Mouse (Mus musculus) liver, adult 2 months (tissue): Measurements from ENCODE around the gene E130308A19Rik.

Source experiments
- CTCF ChIP-seq: fragments of 200-500 bp; IDR thresholded peaks from 2 replicates; pipeline ENCODE4 v1.5.1; 2011; ENCODE audit warnings: low read depth, low read length, control low read depth
- POLR2A ChIP-seq: fragments of 200-500 bp; IDR thresholded peaks from 2 replicates; pipeline ENCODE4 v1.6.1; 2011; ENCODE audit warnings: low read length, control low read depth; ENCODE audit not compliant: insufficient read depth; ENCODE audit errors: extremely low read depth

DNA sequence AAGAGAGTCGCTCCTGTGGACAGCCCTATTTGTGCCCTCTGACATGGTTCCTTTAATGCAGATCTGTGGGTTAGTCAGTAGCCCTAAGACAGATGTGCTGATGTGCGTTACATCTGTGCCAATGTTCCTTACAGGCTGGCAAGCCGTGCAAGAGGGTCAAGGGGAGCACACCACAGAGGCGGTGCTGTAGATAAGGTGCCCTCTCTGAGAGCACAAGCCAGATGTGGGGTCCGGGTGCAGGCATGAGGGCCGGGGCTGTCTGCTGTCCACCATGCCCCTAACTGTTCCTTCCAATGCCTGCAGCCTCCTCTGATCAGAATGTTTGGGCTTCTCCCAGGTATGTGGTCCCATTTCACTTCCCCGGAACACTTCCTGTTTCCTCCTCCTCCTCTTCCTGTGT, 138.9 kb downstream of the E130308A19Rik start:
- TF ChIP-seq CTCF, result no peak
- no peak for TF ChIP-seq POLR2A
